Mouse (Mus musculus): ENCODE results near the gene Slc35f1. TPM values are rescaled to one million over a fixed set of nuclear protein-coding genes. Genes with fewer than 3 reads are reported as not detected.

Gene Slc35f1
- polyA plus RNA-seq, 1 experiment from 2014 or later: 1.4 TPM

- Histone ChIP-seq H3K27me3 (no peaks in the 10 kb centered on the region), H3K4me2 (no peak overlapping the region), H3K27ac (no peak overlapping the region), H3K9ac (no peak overlapping the region), H3K36me3 (no peaks in the 10 kb centered on the region), H3K9me3 (no peaks in the 10 kb centered on the region), H3K4me3 (no peak overlapping the region), H3K4me1 (no peaks in the 10 kb centered on the region)
- 60% methylated on average over 2 of the region's 2 CpGs for WGBS
- no peak for ATAC-seq (ENCODE audit: borderline replicate concordance, extremely low read depth, low FRiP score, low TSS enrichment)
Measured at GRCm38 (mm10) chr10:52807808-52808207, 117.5 kb downstream of the Slc35f1 start.

GRCm38 (mm10) chr10:52812861-52813260 lies 122.5 kb downstream of the Slc35f1 start:
- 87% methylated on average over 4 of the region's 4 CpGs for WGBS
- no peaks in the 10 kb centered on the region for H3K9me3 ChIP-seq

GRCm38 (mm10) chr10:52814358-52814757 lies 124.0 kb downstream of the Slc35f1 start:
- Histone ChIP-seq H3K36me3 (no peaks in the 10 kb centered on the region), H3K27ac (no peak overlapping the region), H3K9me3 (no peaks in the 10 kb centered on the region), H3K4me3 (no peak overlapping the region), H3K4me2 (no peak overlapping the region), H3K9ac (no peak overlapping the region), H3K4me1 (no peaks in the 10 kb centered on the region), H3K27me3 (no peaks in the 10 kb centered on the region)
- ATAC-seq (ENCODE audit: borderline replicate concordance, extremely low read depth, low FRiP score, low TSS enrichment): peak; percentile 35; the same call in 1 of the 2 replicates
- 58% methylated on average over 5 of the region's 5 CpGs for WGBS

More at GRCm38 (mm10) chr10:52812861-52813260, 122.5 kb downstream of the Slc35f1 start:
- Histone ChIP-seq H3K27me3 (no peaks in the 10 kb centered on the region), H3K9ac (no peak overlapping the region), H3K4me2 (no peak overlapping the region), H3K4me1 (no peaks in the 10 kb centered on the region), H3K4me3 (no peak overlapping the region), H3K36me3 (no peaks in the 10 kb centered on the region), H3K27ac (no peak overlapping the region)
- ATAC-seq (ENCODE audit: borderline replicate concordance, extremely low read depth, low FRiP score, low TSS enrichment): no peak

GRCm38 (mm10) chr10:52819661-52820060 lies 129.3 kb downstream of the Slc35f1 start:
- Histone ChIP-seq H3K36me3 (no peaks in the 10 kb centered on the region), H3K4me1 (no peaks in the 10 kb centered on the region), H3K4me2 (no peak overlapping the region), H3K9ac (no peak overlapping the region), H3K9me3 (no peaks in the 10 kb centered on the region), H3K27ac (no peak overlapping the region), H3K27me3 (no peaks in the 10 kb centered on the region), H3K4me3 (no peak overlapping the region)
- 73% methylated on average over 1 of the region's 1 CpGs for WGBS
- no peak for ATAC-seq (ENCODE audit: borderline replicate concordance, extremely low read depth, low FRiP score, low TSS enrichment)

GRCm38 (mm10) chr10:52822909-52823308 lies 132.6 kb downstream of the Slc35f1 start:
- Histone ChIP-seq H3K4me2 (no peak overlapping the region), H3K36me3 (no peaks in the 10 kb centered on the region), H3K4me1 (no peaks in the 10 kb centered on the region), H3K27me3 (no peaks in the 10 kb centered on the region), H3K27ac (no peak overlapping the region), H3K9me3 (no peaks in the 10 kb centered on the region), H3K4me3 (no peak overlapping the region), H3K9ac (no peak overlapping the region)
- 64% methylated on average over 2 of the region's 2 CpGs for WGBS
- ATAC-seq (ENCODE audit: borderline replicate concordance, extremely low read depth, low FRiP score, low TSS enrichment): no peak

- H3K4me2 ChIP-seq: no peak overlapping the region
- WGBS: 70% methylated on average over 4 of the region's 4 CpGs
- H3K27me3 ChIP-seq: no peaks in the 10 kb centered on the region
- H3K36me3 ChIP-seq: no peaks in the 10 kb centered on the region
- ATAC-seq (ENCODE audit: borderline replicate concordance, extremely low read depth, low FRiP score, low TSS enrichment): no peak
- no peak overlapping the region for H3K4me3 ChIP-seq
- no peaks in the 10 kb centered on the region for H3K4me1 ChIP-seq
- H3K27ac ChIP-seq: no peak overlapping the region
- no peak overlapping the region for H3K9ac ChIP-seq
- H3K9me3 ChIP-seq: no peaks in the 10 kb centered on the region
Measured at GRCm38 (mm10) chr10:52825746-52826145, 135.4 kb downstream of the Slc35f1 start.

- ATAC-seq (ENCODE audit: borderline replicate concordance, extremely low read depth, low FRiP score, low TSS enrichment): no peak
- 71% methylated on average over 2 of the region's 2 CpGs for WGBS
- Histone ChIP-seq H3K9ac (no peak overlapping the region), H3K9me3 (no peaks in the 10 kb centered on the region), H3K27me3 (no peaks in the 10 kb centered on the region), H3K4me1 (no peaks in the 10 kb centered on the region), H3K4me2 (no peak overlapping the region), H3K4me3 (no peak overlapping the region), H3K27ac (no peak overlapping the region), H3K36me3 (no peaks in the 10 kb centered on the region)
Measured at GRCm38 (mm10) chr10:52840819-52841218, 150.5 kb downstream of the Slc35f1 start.

GRCm38 (mm10) chr10:52851994-52852393 lies 161.7 kb downstream of the Slc35f1 start:
- Histone ChIP-seq H3K4me3 (no peak overlapping the region), H3K36me3 (no peaks in the 10 kb centered on the region), H3K4me2 (no peak overlapping the region), H3K27ac (no peak overlapping the region), H3K9me3 (no peaks in the 10 kb centered on the region), H3K27me3 (no peaks in the 10 kb centered on the region), H3K4me1 (no peaks in the 10 kb centered on the region), H3K9ac (no peak overlapping the region)
- no peak for ATAC-seq (ENCODE audit: borderline replicate concordance, extremely low read depth, low FRiP score, low TSS enrichment)

GRCm38 (mm10) chr10:52860851-52861250 lies 170.5 kb downstream of the Slc35f1 start:
- Histone ChIP-seq H3K9me3 (no peaks in the 10 kb centered on the region), H3K27ac (no peak overlapping the region), H3K4me1 (no peaks in the 10 kb centered on the region), H3K27me3 (no peaks in the 10 kb centered on the region), H3K9ac (no peak overlapping the region), H3K4me3 (no peak overlapping the region), H3K36me3 (no peaks in the 10 kb centered on the region), H3K4me2 (no peak overlapping the region)
- no peak for ATAC-seq (ENCODE audit: borderline replicate concordance, extremely low read depth, low FRiP score, low TSS enrichment)
- WGBS: 51% methylated on average over 2 of the region's 2 CpGs

GRCm38 (mm10) chr10:52864936-52865335 lies 174.6 kb downstream of the Slc35f1 start:
- Histone ChIP-seq H3K27me3 (no peaks in the 10 kb centered on the region), H3K36me3 (no peaks in the 10 kb centered on the region), H3K9ac (no peak overlapping the region), H3K9me3 (no peaks in the 10 kb centered on the region), H3K4me1 (no peaks in the 10 kb centered on the region), H3K27ac (no peak overlapping the region), H3K4me3 (no peak overlapping the region), H3K4me2 (no peak overlapping the region)
- 65% methylated on average over 5 of the region's 5 CpGs for WGBS
- ATAC-seq (ENCODE audit: borderline replicate concordance, extremely low read depth, low FRiP score, low TSS enrichment): no peak

- no peaks in the 10 kb centered on the region for H3K27me3 ChIP-seq
- no peaks in the 10 kb centered on the region for H3K36me3 ChIP-seq
Measured at GRCm38 (mm10) chr10:52871110-52871509, 180.8 kb downstream of the Slc35f1 start.

GRCm38 (mm10) chr10:52874133-52874532 lies 183.8 kb downstream of the Slc35f1 start:
- Histone ChIP-seq H3K9ac (no peak overlapping the region), H3K4me2 (no peak overlapping the region), H3K9me3 (no peaks in the 10 kb centered on the region), H3K4me3 (no peak overlapping the region), H3K27ac (0 out of 2 replicates have a peak overlapping the region, but pooled peaks have one; percentile 5), H3K4me1 (no peaks in the 10 kb centered on the region), H3K36me3 (no peaks in the 10 kb centered on the region), H3K27me3 (no peaks in the 10 kb centered on the region)
- ATAC-seq (ENCODE audit: borderline replicate concordance, extremely low read depth, low FRiP score, low TSS enrichment): peak; percentile 45; the same call in 1 of the 2 replicates
- WGBS: 57% methylated on average over 9 of the region's 9 CpGs

More at GRCm38 (mm10) chr10:52871110-52871509, 180.8 kb downstream of the Slc35f1 start:
- H3K27ac ChIP-seq: no peak overlapping the region
- H3K4me3 ChIP-seq: no peak overlapping the region
- no peaks in the 10 kb centered on the region for H3K4me1 ChIP-seq
- H3K4me2 ChIP-seq: no peak overlapping the region
- ATAC-seq (ENCODE audit: borderline replicate concordance, extremely low read depth, low FRiP score, low TSS enrichment): no peak
- no peaks in the 10 kb centered on the region for H3K9me3 ChIP-seq
- no peak overlapping the region for H3K9ac ChIP-seq

- ATAC-seq (ENCODE audit: borderline replicate concordance, extremely low read depth, low FRiP score, low TSS enrichment): peak; percentile 90
- H3K27ac ChIP-seq: no peak overlapping the region
Measured at GRCm38 (mm10) chr10:52874712-52875111, 184.4 kb downstream of the Slc35f1 start.

More at GRCm38 (mm10) chr10:52874712-52875111, 184.4 kb downstream of the Slc35f1 start:
- no peak overlapping the region for H3K4me3 ChIP-seq
- no peak overlapping the region for H3K9ac ChIP-seq
- H3K27me3 ChIP-seq: no peaks in the 10 kb centered on the region
- H3K9me3 ChIP-seq: no peaks in the 10 kb centered on the region
- no peaks in the 10 kb centered on the region for H3K4me1 ChIP-seq
- no peaks in the 10 kb centered on the region for H3K36me3 ChIP-seq
- H3K4me2 ChIP-seq: no peak overlapping the region

All from lung, embryonic 15.5 days (tissue).